Mouse (Mus musculus): Measurements from ENCODE around the gene Ppfia4. TPM values are rescaled to one million over a fixed set of nuclear protein-coding genes. Genes with fewer than 3 reads are reported as not detected.

The Ppfia4 gene
- total RNA-seq, 1 experiment, result 14.1 TPM

GRCm38 (mm10) chr1:134339162-134339561 is 6.4 kb upstream of the Ppfia4 start:
- no peak overlapping the region for H3K27ac ChIP-seq (ENCODE audit: insufficient read depth, low read depth, low read length, poor library complexity, severe bottlenecking)
- no peak overlapping the region for H3K9ac ChIP-seq (ENCODE audit: insufficient read depth, low read depth, low read length, poor library complexity, severe bottlenecking)
- no peaks in the 10 kb centered on the region; the same call in 1 of the 2 replicates for H3K36me3 ChIP-seq (ENCODE audit: control insufficient read depth, insufficient read depth, low read length, poor library complexity, severe bottlenecking)
- no peak overlapping the region for H3K4me3 ChIP-seq (ENCODE audit: insufficient read depth in 1 of 2, low read depth in 1 of 2, low read length in 2 of 2, poor library complexity in 1 of 2, severe bottlenecking in 1 of 2)
- no peak for DNase-seq (ENCODE audit: low read depth, low spot score)
- H3K9me3 ChIP-seq (ENCODE audit: control insufficient read depth, insufficient read depth, low read depth, low read length), result no peaks in the 10 kb centered on the region
- in situ Hi-C loops (cut with MboI; ENCODE audit: low sequenced_read_pairs in 2 of 2, unreplicated experiment in 2 of 2), result no loop called here
- peaks cover 0 to 7% of the 10 kb centered on the region in 2 experiments; a peak in 1 of 4 replicates for H3K4me1 ChIP-seq (ENCODE audit: control insufficient read depth in 2 of 2, insufficient read depth in 2 of 2, low read length in 2 of 2, poor library complexity in 1 of 2)
- no peak for TF ChIP-seq CHD2 (IDR thresholded peaks at IDR 0.05; ENCODE audit: low read depth, low read length)
- TF ChIP-seq ZNF384 (IDR thresholded peaks at IDR 0.05; ENCODE audit: low read depth, low read length), result no peak
- no peak for TF ChIP-seq HCFC1 (IDR thresholded peaks at IDR 0.05; ENCODE audit: borderline replicate concordance, insufficient read depth, low read length)
- TF ChIP-seq MAFK (IDR thresholded peaks at IDR 0.05; ENCODE audit: insufficient read depth, low read depth, low read length), result no peak
- no peak for TF ChIP-seq ZC3H11A (IDR thresholded peaks at IDR 0.05; ENCODE audit: borderline replicate concordance, low read depth, low read length)

GRCm38 (mm10) chr1:134336958-134337710 is 4.4 kb upstream of the Ppfia4 start:
- no peak for DNase-seq (ENCODE audit: low read depth, low spot score)
- peaks cover 0 to 6% of the 10 kb centered on the region in 2 experiments; a peak in 1 of 4 replicates for H3K4me1 ChIP-seq (ENCODE audit: control insufficient read depth in 2 of 2, insufficient read depth in 2 of 2, low read length in 2 of 2, poor library complexity in 1 of 2)
- TF ChIP-seq HCFC1 (IDR thresholded peaks at IDR 0.05; ENCODE audit: borderline replicate concordance, insufficient read depth, low read length), result no peak
- TF ChIP-seq ZNF384 (IDR thresholded peaks at IDR 0.05; ENCODE audit: low read depth, low read length), result no peak
- TF ChIP-seq MAFK (IDR thresholded peaks at IDR 0.05; ENCODE audit: insufficient read depth, low read depth, low read length), result no peak
- no peak for TF ChIP-seq CHD2 (IDR thresholded peaks at IDR 0.05; ENCODE audit: low read depth, low read length)
- TF ChIP-seq ZC3H11A (IDR thresholded peaks at IDR 0.05; ENCODE audit: borderline replicate concordance, low read depth, low read length), result no peak
- no peaks in the 10 kb centered on the region; the same call in 1 of the 2 replicates for H3K36me3 ChIP-seq (ENCODE audit: control insufficient read depth, insufficient read depth, low read length, poor library complexity, severe bottlenecking)
- no peak overlapping the region for H3K27ac ChIP-seq (ENCODE audit: insufficient read depth, low read depth, low read length, poor library complexity, severe bottlenecking)
- in situ Hi-C loops (cut with MboI; ENCODE audit: low sequenced_read_pairs in 2 of 2, unreplicated experiment in 2 of 2), result no loop called here
- no peaks in the 10 kb centered on the region for H3K9me3 ChIP-seq (ENCODE audit: control insufficient read depth, insufficient read depth, low read depth, low read length)
- H3K4me3 ChIP-seq (ENCODE audit: insufficient read depth in 1 of 2, low read depth in 1 of 2, low read length in 2 of 2, poor library complexity in 1 of 2, severe bottlenecking in 1 of 2), result no peak overlapping the region
- H3K9ac ChIP-seq (ENCODE audit: insufficient read depth, low read depth, low read length, poor library complexity, severe bottlenecking), result no peak overlapping the region

GRCm38 (mm10) chr1:134335924-134336810 is 3.4 kb upstream of the Ppfia4 start:
- no peak overlapping the region for H3K4me3 ChIP-seq (ENCODE audit: insufficient read depth in 1 of 2, low read depth in 1 of 2, low read length in 2 of 2, poor library complexity in 1 of 2, severe bottlenecking in 1 of 2)
- H3K36me3 ChIP-seq (ENCODE audit: control insufficient read depth, insufficient read depth, low read length, poor library complexity, severe bottlenecking), result no peaks in the 10 kb centered on the region; the same call in 1 of the 2 replicates
- H3K9me3 ChIP-seq (ENCODE audit: control insufficient read depth, insufficient read depth, low read depth, low read length), result no peaks in the 10 kb centered on the region
- no peak overlapping the region for H3K9ac ChIP-seq (ENCODE audit: insufficient read depth, low read depth, low read length, poor library complexity, severe bottlenecking)
- DNase-seq (ENCODE audit: low read depth, low spot score), result no peak
- in situ Hi-C loops (cut with MboI; ENCODE audit: low sequenced_read_pairs in 2 of 2, unreplicated experiment in 2 of 2), result no loop called here
- peaks cover 0 to 6% of the 10 kb centered on the region in 2 experiments; a peak in 1 of 4 replicates for H3K4me1 ChIP-seq (ENCODE audit: control insufficient read depth in 2 of 2, insufficient read depth in 2 of 2, low read length in 2 of 2, poor library complexity in 1 of 2)
- no peak overlapping the region for H3K27ac ChIP-seq (ENCODE audit: insufficient read depth, low read depth, low read length, poor library complexity, severe bottlenecking)
- TF ChIP-seq ZNF384 (IDR thresholded peaks at IDR 0.05; ENCODE audit: low read depth, low read length) (no peak), MAFK (IDR thresholded peaks at IDR 0.05; ENCODE audit: insufficient read depth, low read depth, low read length) (no peak), ZC3H11A (IDR thresholded peaks at IDR 0.05; ENCODE audit: borderline replicate concordance, low read depth, low read length) (no peak), CHD2 (IDR thresholded peaks at IDR 0.05; ENCODE audit: low read depth, low read length) (no peak), HCFC1 (IDR thresholded peaks at IDR 0.05; ENCODE audit: borderline replicate concordance, insufficient read depth, low read length) (no peak)

- Histone ChIP-seq H3K4me1 (ENCODE audit: control insufficient read depth in 2 of 2, insufficient read depth in 2 of 2, low read length in 2 of 2, poor library complexity in 1 of 2) (peaks cover 0 to 6% of the 10 kb centered on the region in 2 experiments; a peak in 1 of 4 replicates), H3K27ac (ENCODE audit: insufficient read depth, low read depth, low read length, poor library complexity, severe bottlenecking) (no peak overlapping the region), H3K9me3 (ENCODE audit: control insufficient read depth, insufficient read depth, low read depth, low read length) (no peaks in the 10 kb centered on the region), H3K4me3 (ENCODE audit: insufficient read depth in 1 of 2, low read depth in 1 of 2, low read length in 2 of 2, poor library complexity in 1 of 2, severe bottlenecking in 1 of 2) (no peak overlapping the region), H3K36me3 (ENCODE audit: control insufficient read depth, insufficient read depth, low read length, poor library complexity, severe bottlenecking) (no peaks in the 10 kb centered on the region; the same call in 1 of the 2 replicates), H3K9ac (ENCODE audit: insufficient read depth, low read depth, low read length, poor library complexity, severe bottlenecking) (no peak overlapping the region)
- DNase-seq (ENCODE audit: low read depth, low spot score), result no peak
- TF ChIP-seq MAFK (IDR thresholded peaks at IDR 0.05; ENCODE audit: insufficient read depth, low read depth, low read length) (no peak), CHD2 (IDR thresholded peaks at IDR 0.05; ENCODE audit: low read depth, low read length) (no peak), ZNF384 (IDR thresholded peaks at IDR 0.05; ENCODE audit: low read depth, low read length) (no peak), ZC3H11A (IDR thresholded peaks at IDR 0.05; ENCODE audit: borderline replicate concordance, low read depth, low read length) (no peak)
- in situ Hi-C loops (cut with MboI; ENCODE audit: low sequenced_read_pairs in 2 of 2, unreplicated experiment in 2 of 2), result no loop called here
These were observed 2.6 kb upstream of the Ppfia4 start for GRCm38 (mm10) chr1:134335211-134335923.

All from ES-E14 (cell line).